Mouse (Mus musculus): ENCODE measurements around the gene Hlcs. TPM values are rescaled to one million over a fixed set of nuclear protein-coding genes. Genes with fewer than 3 reads are reported as not detected.

Gene Hlcs
- total RNA-seq, 2 experiments from 2014 or later, result 15.7 to 16.1 TPM

GRCm38 (mm10) chr16:94134218-94134617 is 179.2 kb downstream of the Hlcs start:
- DNase-seq (ENCODE audit: low spot score in 2 of 2), result no peak
- intact Hi-C loops (cut with DNase I), result no loop called here

GRCm38 (mm10) chr16:94128236-94128835 is 185.0 kb downstream of the Hlcs start:
- DNase-seq (ENCODE audit: low spot score in 2 of 2), result no peak
- intact Hi-C loops (cut with DNase I), result loop anchor here (5.0 kb wide), 1 partner anchor 129 kb away; no protein-coding TSS in a partner anchor

GRCm38 (mm10) chr16:94126200-94126599 is 187.2 kb downstream of the Hlcs start:
- no peak for DNase-seq (ENCODE audit: low spot score in 2 of 2)
- intact Hi-C loops (cut with DNase I), result loop anchor here (5.0 kb wide), 1 partner anchor 131 kb away; no protein-coding TSS in a partner anchor

- intact Hi-C loops (cut with DNase I), result loop anchor here (5.0 kb wide), 1 partner anchor 132 kb away; no protein-coding TSS in a partner anchor
- DNase-seq (ENCODE audit: low spot score in 2 of 2), result peak; percentile 18 to 34
These were observed 188.0 kb downstream of the Hlcs start for GRCm38 (mm10) chr16:94125172-94125981.

GRCm38 (mm10) chr16:94123247-94123646 is 190.1 kb downstream of the Hlcs start:
- intact Hi-C loops (cut with DNase I), result no loop called here
- peak; percentile 13 to 28 for DNase-seq (ENCODE audit: low spot score in 2 of 2)

- intact Hi-C loops (cut with DNase I), result no loop called here
These were observed 191.0 kb downstream of the Hlcs start for GRCm38 (mm10) chr16:94122347-94122746.

GRCm38 (mm10) chr16:94118394-94118793 is 195.0 kb downstream of the Hlcs start:
- intact Hi-C loops (cut with DNase I), result no loop called here
- DNase-seq (ENCODE audit: low spot score in 2 of 2), result no peak

More at GRCm38 (mm10) chr16:94122347-94122746, 191.0 kb downstream of the Hlcs start:
- DNase-seq (ENCODE audit: low spot score in 2 of 2), result no peak

GRCm38 (mm10) chr16:94117333-94117732 is 196.0 kb downstream of the Hlcs start:
- intact Hi-C loops (cut with DNase I), result no loop called here

GRCm38 (mm10) chr16:94114693-94115092 is 198.7 kb downstream of the Hlcs start:
- intact Hi-C loops (cut with DNase I), result no loop called here
- no peak for DNase-seq (ENCODE audit: low spot score in 2 of 2)

More at GRCm38 (mm10) chr16:94117333-94117732, 196.0 kb downstream of the Hlcs start:
- no peak for DNase-seq (ENCODE audit: low spot score in 2 of 2)

- no peak for DNase-seq (ENCODE audit: low spot score in 2 of 2)
- intact Hi-C loops (cut with DNase I), result no loop called here
These were observed 200.2 kb downstream of the Hlcs start for GRCm38 (mm10) chr16:94113160-94113559.

- intact Hi-C loops (cut with DNase I), result no loop called here
- DNase-seq (ENCODE audit: low spot score in 2 of 2), result no peak
These were observed 215.5 kb downstream of the Hlcs start for GRCm38 (mm10) chr16:94097724-94098455.

- intact Hi-C loops (cut with DNase I), result no loop called here
- DNase-seq (ENCODE audit: low spot score in 2 of 2), result no peak
These were observed 216.9 kb downstream of the Hlcs start for GRCm38 (mm10) chr16:94096479-94096878.

- no peak for DNase-seq (ENCODE audit: low spot score in 2 of 2)
- intact Hi-C loops (cut with DNase I), result no loop called here
These were observed 218.1 kb downstream of the Hlcs start for GRCm38 (mm10) chr16:94095109-94095822.

- no peak for DNase-seq (ENCODE audit: low spot score in 2 of 2)
- intact Hi-C loops (cut with DNase I), result loop anchor here (5.0 kb wide), 1 partner anchor 1397 kb away; no protein-coding TSS in a partner anchor
These were observed 218.9 kb downstream of the Hlcs start for GRCm38 (mm10) chr16:94094251-94095108.

GRCm38 (mm10) chr16:94093151-94093863 is 220.1 kb downstream of the Hlcs start:
- DNase-seq (ENCODE audit: low spot score in 2 of 2), result no peak
- intact Hi-C loops (cut with DNase I), result loop anchor here (5.0 kb wide), 1 partner anchor 1396 kb away; no protein-coding TSS in a partner anchor

GRCm38 (mm10) chr16:94092511-94093150 is 220.7 kb downstream of the Hlcs start:
- no peak for DNase-seq (ENCODE audit: low spot score in 2 of 2)
- intact Hi-C loops (cut with DNase I), result loop anchor here (5.0 kb wide), 1 partner anchor 1395 kb away; no protein-coding TSS in a partner anchor

Data from left cerebral cortex, postnatal 25 days (tissue).